22 mouse cellular contexts compared by ENCODE assay signal in genomic region chr9:56862863-56863262, GRCm38 (mm10). TPM values are rescaled to one million over a fixed set of nuclear protein-coding genes. Genes with fewer than 3 reads are reported as not detected.
DNase-seq lines count a peak whose midpoint lies in the region; ATAC-seq and TF ChIP-seq lines count a peak whose summit lies in the region.
"Had no signal": no experiment of that assay in that cellular context is flagged by ENCODE, and none has a peak within 500 bp of the region (broad histone marks: within the 10 kb centered on the region; RNA-seq: fewer than 3 reads in every experiment).

No protein-coding gene starts in this region.

- POLR2A ChIA-PET in Patski (lab: Charles Lee) = no interaction called here

- H3K9ac ChIP-seq in kidney, embryonic 16.5 days (replicated peaks; ENCODE audit: low read length) = no peak overlapping the region
- H3K9ac ChIP-seq: forebrain, embryonic 15.5 days; heart, embryonic 15.5 days; hindbrain, embryonic 13.5 days had no signal

- no peak for TF ChIP-seq CTCF in Patski (IDR thresholded peaks at IDR 0.05)

- CTCF ChIA-PET in Patski (lab: Charles Lee) = interaction anchor here (1.0 to 2.3 kb wide), 3 partner anchors 10 to 20 kb away, joined by 3 to 5 read pairs (median 4); no protein-coding TSS in a partner anchor

- no peaks in the 10 kb centered on the region for H3K36me3 ChIP-seq in kidney, embryonic 16.5 days (ENCODE audit: insufficient read depth, low read length)
- H3K36me3 ChIP-seq: forebrain, embryonic 15.5 days; heart, embryonic 15.5 days; hindbrain, embryonic 13.5 days had no signal

- 35% methylated on average over 2 of the region's 2 CpGs for WGBS in kidney, embryonic 16.5 days

- no peak overlapping the region for H3K4me2 ChIP-seq in kidney, embryonic 16.5 days (replicated peaks; ENCODE audit: low read depth, low read length)
- H3K4me2 ChIP-seq: forebrain, embryonic 15.5 days; heart, embryonic 11.5 days; heart, embryonic 15.5 days; hindbrain, embryonic 13.5 days had no signal

- no peak for ATAC-seq in kidney, embryonic 16.5 days (ENCODE audit: low FRiP score, low TSS enrichment)
- peak; percentile 14 for ATAC-seq in Patski
- no peak for ATAC-seq in activated CD4-positive, CD25-positive, alpha-beta regulatory T cell, adult 4 months
- ATAC-seq: forebrain, embryonic 15.5 days; hindbrain, postnatal 0 days had no signal

- in situ Hi-C loops in Patski (cut with MboI; ENCODE audit: low pct_unique_long_range_greater_than_20kb) = no loop called here

- intact Hi-C loops in left cerebral cortex, postnatal 10 days (cut with DNase I) = no loop called here

- DNase-seq in kidney, adult 11 months = peak; percentile 43
- DNase-seq in NIH3T3 (ENCODE audit: low read depth) (peak; percentile 40), Patski (ENCODE audit: low read depth, low spot score) (peak; percentile 75)
- DNase-seq in kidney, postnatal 14 days = peak; percentile 47
- DNase-seq in cerebellum, adult 11-12 months = no peak
- no peak for DNase-seq in left cerebral cortex, postnatal 10 days (ENCODE audit: extremely low spot score in 1 of 2, low spot score in 2 of 2)
- DNase-seq: adrenal gland, postnatal 14 days; cerebellum, adult 9-10 months; cerebellum, postnatal 25 days; gastrocnemius, postnatal 14 days; heart, adult 2 months; heart, postnatal 14 days had no signal

- peaks cover 2% of the 10 kb centered on the region; the same call in 1 of the 2 replicates for H3K27me3 ChIP-seq in kidney, embryonic 16.5 days (ENCODE audit: insufficient read depth, low read length)
- no peaks in the 10 kb centered on the region for H3K27me3 ChIP-seq in Patski

- H3K9me3 ChIP-seq in kidney, embryonic 16.5 days (ENCODE audit: low read length) = no peaks in the 10 kb centered on the region
- H3K9me3 ChIP-seq: forebrain, embryonic 15.5 days; heart, embryonic 15.5 days; hindbrain, embryonic 13.5 days had no signal

- no peak overlapping the region for H3K27ac ChIP-seq in kidney, embryonic 16.5 days (ENCODE audit: low read length)
- H3K27ac ChIP-seq: forebrain, embryonic 15.5 days; heart, adult 2 months; heart, embryonic 15.5 days; hindbrain, embryonic 13.5 days; hindbrain, postnatal 0 days had no signal

- H3K4me3 ChIP-seq in kidney, embryonic 16.5 days (ENCODE audit: low read length) = no peak overlapping the region
- H3K4me3 ChIP-seq: forebrain, embryonic 15.5 days; heart, adult 2 months; heart, embryonic 15.5 days; hindbrain, embryonic 13.5 days had no signal

- peaks cover 62% of the 10 kb centered on the region for H3K4me1 ChIP-seq in kidney, embryonic 16.5 days (ENCODE audit: insufficient read depth, low read length)

RNA-seq across cellular contexts. Expression of gene Odf3l1, which starts 1.6 kb away (rescaled TPM):
- polyA plus RNA-seq in kidney, embryonic 16.5 days (2015; fragmentation: Nextera tagmentation; extraction: Ambion mirVana) = 0.26 and 0.32 TPM in 2 replicates
- polyA plus RNA-seq in Patski (2021) = not detected
- total RNA-seq in left cerebral cortex, postnatal 10 days (2021) = not detected
- polyA plus RNA-seq in activated CD4-positive, CD25-positive, alpha-beta regulatory T cell, adult 4 months (2017; shearing (Covaris generic)) = not detected
- total RNA-seq: ES-E14; heart, adult 2 months; heart, postnatal 14 days; hematopoietic stem cell, adult 5-6 weeks had no signal
- polyA plus RNA-seq: forebrain, embryonic 11.5 days; forebrain, embryonic 15.5 days; hindbrain, embryonic 13.5 days had no signal

RNA-seq across cellular contexts. Expression of gene Cspg4, which starts 2.0 kb away (rescaled TPM):
- polyA plus RNA-seq in kidney, embryonic 16.5 days (2015; fragmentation: Nextera tagmentation; extraction: Ambion mirVana) = 30.5 and 32.6 TPM in 2 replicates
- polyA plus RNA-seq in Patski (2021) = 0.08 TPM
- 10 to 100 TPM; 21.2 to 28.0 TPM for total RNA-seq in left cerebral cortex, postnatal 10 days (2021)
- under 1 TPM in 1 of 2 experiments, not detected in 1; 0.33 TPM for polyA plus RNA-seq in activated CD4-positive, CD25-positive, alpha-beta regulatory T cell, adult 4 months (2017; shearing (Covaris generic))
- total RNA-seq: hematopoietic stem cell, adult 5-6 weeks had no signal

Comparison
In these comparisons a context has a peak if more than half of its experiments do, and no peak if none do; other contexts are left out.
1. DNase-seq: peak in kidney, adult 11 months (single experiment), NIH3T3 (single experiment), Patski (single experiment) and kidney, postnatal 14 days (single experiment); none in cerebellum, adult 11-12 months (single experiment) and left cerebral cortex, postnatal 10 days (0 of 2).
2. RNA of gene Cspg4, which starts 2.0 kb away (polyA plus RNA-seq): 30.5 to 32.6 TPM in kidney, embryonic 16.5 days; 0.33 TPM in activated CD4-positive, CD25-positive, alpha-beta regulatory T cell, adult 4 months and 0.08 TPM in Patski (single experiment); every median in the first group is over 10 times any median in the second.